Mouse (Mus musculus): ENCODE results near the gene Fgf3. TPM values are rescaled to one million over a fixed set of nuclear protein-coding genes. Genes with fewer than 3 reads are reported as not detected.

The Fgf3 gene
- polyA plus RNA-seq, 1 experiment from 2014 or later: not detected

DNA sequence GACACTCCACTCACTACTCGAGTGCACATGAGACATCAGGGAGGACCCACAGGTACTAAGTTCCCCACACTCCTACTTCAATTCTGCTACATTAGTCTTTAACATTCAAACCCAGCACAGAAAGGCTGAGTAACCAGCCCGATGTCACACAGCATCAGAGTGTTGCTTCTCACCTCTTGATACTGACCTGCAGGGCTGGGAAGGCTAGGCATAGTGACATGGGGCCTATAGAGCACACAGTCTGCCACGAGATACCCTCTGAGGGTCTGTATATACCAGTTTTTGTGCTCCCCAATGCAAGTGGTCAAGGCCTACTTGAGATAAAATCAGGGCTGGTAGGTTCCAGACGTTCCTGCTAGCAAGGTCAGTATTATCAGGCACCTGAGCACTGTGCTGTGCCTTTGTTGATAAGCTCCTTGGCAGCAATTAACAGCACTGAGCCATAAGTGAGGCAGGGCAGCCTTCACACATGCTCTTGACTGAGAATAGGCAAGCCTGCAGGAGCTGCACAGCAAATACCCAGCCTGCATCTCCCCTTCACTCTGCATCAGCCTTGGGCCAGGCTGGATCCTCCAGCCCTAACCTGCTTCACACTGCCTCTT, 29.8 kb upstream of the Fgf3 start:
- H3K9me3 ChIP-seq (ENCODE audit: control insufficient read depth, low read length): no peaks in the 10 kb centered on the region
- 64% methylated on average over 4 of the region's 4 CpGs for WGBS
- no peak overlapping the region for H3K4me2 ChIP-seq (ENCODE audit: low read depth, low read length)
- no peaks in the 10 kb centered on the region for H3K36me3 ChIP-seq (ENCODE audit: control insufficient read depth, insufficient read depth, low read length)
- peaks cover 5% of the 10 kb centered on the region for H3K4me1 ChIP-seq (ENCODE audit: control insufficient read depth, insufficient read depth, low read length)
- H3K9ac ChIP-seq (ENCODE audit: low read depth, low read length): no peak overlapping the region
- H3K27me3 ChIP-seq (replicated peaks; ENCODE audit: control insufficient read depth, insufficient read depth, low read length): no peaks in the 10 kb centered on the region
- no peak overlapping the region for H3K4me3 ChIP-seq (ENCODE audit: low read length)
- no peak overlapping the region for H3K27ac ChIP-seq (ENCODE audit: low read length)
- ATAC-seq: peak; percentile 62

GRCm38 (mm10) chr7:144811521-144811920, 26.4 kb upstream of the Fgf3 start:
- Histone ChIP-seq H3K36me3 (ENCODE audit: control insufficient read depth, insufficient read depth, low read length) (no peaks in the 10 kb centered on the region), H3K4me3 (ENCODE audit: low read length) (no peak overlapping the region), H3K9ac (ENCODE audit: low read depth, low read length) (no peak overlapping the region), H3K9me3 (ENCODE audit: control insufficient read depth, low read length) (no peaks in the 10 kb centered on the region), H3K4me2 (ENCODE audit: low read depth, low read length) (no peak overlapping the region), H3K27ac (ENCODE audit: low read length) (no peak overlapping the region), H3K27me3 (replicated peaks; ENCODE audit: control insufficient read depth, insufficient read depth, low read length) (no peaks in the 10 kb centered on the region), H3K4me1 (ENCODE audit: control insufficient read depth, insufficient read depth, low read length) (peaks cover 5% of the 10 kb centered on the region)
- 34% methylated on average over 4 of the region's 4 CpGs for WGBS
- ATAC-seq: no peak; the same call in 1 of the 2 replicates

DNA sequence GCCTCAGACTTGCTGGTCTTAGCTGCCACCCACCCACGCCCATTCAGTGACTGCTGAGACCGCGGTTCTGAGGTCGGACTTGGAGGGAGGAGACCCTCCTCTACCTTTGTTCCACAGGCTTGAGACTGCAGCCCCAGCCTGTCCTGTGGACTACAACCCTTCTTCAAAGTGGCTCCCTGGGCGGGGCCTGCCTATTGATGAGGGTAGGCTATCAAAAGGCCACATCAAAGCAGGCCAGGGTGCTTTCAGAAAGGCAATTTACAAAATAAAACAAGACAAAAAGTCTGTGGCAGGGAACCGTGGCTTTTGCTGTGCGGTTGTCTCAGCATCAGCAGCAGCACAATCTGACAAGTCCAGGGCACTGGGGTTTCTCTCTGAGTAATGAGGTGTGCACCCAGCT, 16.0 kb upstream of the Fgf3 start:
- WGBS: 49% methylated on average over 7 of the region's 7 CpGs

DNA sequence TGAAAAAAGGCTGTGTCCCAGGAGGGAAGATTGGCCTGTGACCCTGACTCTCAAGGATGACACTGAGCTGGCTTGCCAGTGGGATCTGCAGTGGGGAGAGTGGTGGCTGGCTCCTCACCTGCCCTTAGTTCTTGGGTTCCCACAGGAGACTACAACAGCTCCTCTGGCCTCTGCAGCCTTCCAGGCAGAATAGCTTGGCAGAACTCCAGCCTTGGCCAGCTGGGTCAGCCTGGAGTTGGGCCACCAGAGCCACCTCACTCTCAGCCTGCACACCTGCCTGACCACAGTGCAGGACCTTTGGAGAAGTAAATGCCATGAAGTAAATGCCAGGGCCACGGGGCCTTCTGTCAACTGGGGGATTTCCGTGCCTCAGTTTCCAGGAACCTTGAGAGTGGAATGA, 13.9 kb upstream of the Fgf3 start:
- 0 out of 2 replicates have a peak, but pooled peaks cover 3% of the 10 kb centered on the region for H3K27me3 ChIP-seq (replicated peaks; ENCODE audit: control insufficient read depth, insufficient read depth, low read length)
- H3K36me3 ChIP-seq (ENCODE audit: control insufficient read depth, insufficient read depth, low read length): no peaks in the 10 kb centered on the region
- H3K9me3 ChIP-seq (ENCODE audit: control insufficient read depth, low read length): no peaks in the 10 kb centered on the region
- no peak overlapping the region for H3K9ac ChIP-seq (ENCODE audit: low read depth, low read length)
- no peak overlapping the region for H3K27ac ChIP-seq (ENCODE audit: low read length)
- no peak for ATAC-seq
- 92% methylated on average over 2 of the region's 2 CpGs for WGBS
- no peak overlapping the region for H3K4me3 ChIP-seq (ENCODE audit: low read length)
- no peak overlapping the region for H3K4me2 ChIP-seq (ENCODE audit: low read depth, low read length)
- H3K4me1 ChIP-seq (ENCODE audit: control insufficient read depth, insufficient read depth, low read length): no peaks in the 10 kb centered on the region

More for the DNA sequence above, 16.0 kb upstream of the Fgf3 start:
- H3K27ac ChIP-seq (ENCODE audit: low read length): no peak overlapping the region
- H3K9me3 ChIP-seq (ENCODE audit: control insufficient read depth, low read length): no peaks in the 10 kb centered on the region
- no peak overlapping the region for H3K4me2 ChIP-seq (ENCODE audit: low read depth, low read length)
- H3K27me3 ChIP-seq (replicated peaks; ENCODE audit: control insufficient read depth, insufficient read depth, low read length): no peaks in the 10 kb centered on the region
- no peaks in the 10 kb centered on the region for H3K36me3 ChIP-seq (ENCODE audit: control insufficient read depth, insufficient read depth, low read length)
- no peak overlapping the region for H3K9ac ChIP-seq (ENCODE audit: low read depth, low read length)
- no peaks in the 10 kb centered on the region for H3K4me1 ChIP-seq (ENCODE audit: control insufficient read depth, insufficient read depth, low read length)
- no peak overlapping the region for H3K4me3 ChIP-seq (ENCODE audit: low read length)
- ATAC-seq: no peak

- ATAC-seq: no peak
- Histone ChIP-seq H3K4me2 (ENCODE audit: low read depth, low read length) (no peak overlapping the region), H3K36me3 (ENCODE audit: control insufficient read depth, insufficient read depth, low read length) (no peaks in the 10 kb centered on the region), H3K4me1 (ENCODE audit: control insufficient read depth, insufficient read depth, low read length) (no peaks in the 10 kb centered on the region), H3K9ac (ENCODE audit: low read depth, low read length) (no peak overlapping the region), H3K9me3 (ENCODE audit: control insufficient read depth, low read length) (no peaks in the 10 kb centered on the region), H3K27me3 (replicated peaks; ENCODE audit: control insufficient read depth, insufficient read depth, low read length) (0 out of 2 replicates have a peak, but pooled peaks cover 3% of the 10 kb centered on the region), H3K4me3 (ENCODE audit: low read length) (no peak overlapping the region), H3K27ac (ENCODE audit: low read length) (no peak overlapping the region)
- WGBS: 73% methylated on average over 11 of the region's 11 CpGs
These were observed 9.5 kb upstream of the Fgf3 start for GRCm38 (mm10) chr7:144828369-144828768.

DNA sequence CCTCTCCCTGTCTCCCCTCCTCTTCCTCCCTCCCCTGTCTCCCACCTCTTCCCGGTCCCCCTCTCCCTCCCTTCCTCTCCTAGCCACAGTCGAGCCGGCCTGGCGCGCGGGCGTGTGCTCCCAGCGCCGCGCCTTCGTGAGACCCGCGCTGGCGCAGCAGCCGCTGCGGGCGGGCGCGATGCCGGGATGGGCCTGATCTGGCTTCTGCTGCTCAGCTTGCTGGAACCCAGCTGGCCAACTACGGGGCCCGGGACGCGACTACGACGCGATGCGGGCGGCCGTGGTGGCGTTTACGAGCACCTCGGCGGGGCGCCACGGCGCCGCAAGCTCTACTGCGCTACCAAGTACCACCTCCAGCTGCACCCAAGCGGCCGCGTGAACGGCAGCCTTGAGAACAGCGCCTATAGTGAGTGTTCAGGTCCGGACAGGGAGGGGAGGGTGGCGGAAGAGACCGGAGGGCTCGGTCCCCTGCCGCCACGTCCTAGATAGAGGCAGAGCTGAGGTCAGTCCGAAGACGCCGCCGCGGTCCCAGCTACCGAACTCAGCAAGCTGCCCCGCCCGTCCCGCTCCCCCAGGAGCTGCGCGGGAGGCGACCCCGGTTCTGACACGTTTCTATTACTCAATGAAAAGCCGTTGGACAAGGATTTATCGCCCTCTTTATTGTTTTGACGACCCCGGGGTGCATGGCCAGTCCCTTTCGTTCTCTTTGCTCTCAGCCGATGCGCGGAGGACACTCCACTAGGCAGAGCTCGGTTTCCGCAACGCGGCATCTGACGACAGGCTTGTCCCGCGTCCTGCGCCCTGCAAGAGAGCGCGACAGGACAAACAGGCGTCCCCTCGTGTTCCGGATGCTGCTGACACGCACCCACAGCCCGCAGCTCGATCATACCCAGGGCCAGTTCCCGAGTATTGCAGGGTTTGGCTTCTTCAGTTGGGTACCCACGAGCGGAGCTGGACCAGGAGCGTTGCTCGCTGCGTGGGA, 930 bp downstream of the Fgf3 start:
- Histone ChIP-seq H3K9me3 (ENCODE audit: control insufficient read depth, low read length) (no peaks in the 10 kb centered on the region), H3K4me3 (ENCODE audit: low read length) (peak overlapping the region; percentile 45), H3K4me1 (ENCODE audit: control insufficient read depth, insufficient read depth, low read length) (peaks cover 10% of the 10 kb centered on the region), H3K9ac (ENCODE audit: low read depth, low read length) (no peak overlapping the region), H3K36me3 (ENCODE audit: control insufficient read depth, insufficient read depth, low read length) (no peaks in the 10 kb centered on the region), H3K4me2 (ENCODE audit: low read depth, low read length) (peak overlapping the region; percentile 68), H3K27ac (ENCODE audit: low read length) (no peak overlapping the region), H3K27me3 (replicated peaks; ENCODE audit: control insufficient read depth, insufficient read depth, low read length) (peaks cover 58% of the 10 kb centered on the region)
- ATAC-seq: no peak
- WGBS: under 1% methylated on average over 94 of the region's 94 CpGs

- 30% methylated on average over 4 of the region's 4 CpGs for WGBS
- Histone ChIP-seq H3K27ac (ENCODE audit: low read length) (no peak overlapping the region), H3K4me1 (ENCODE audit: control insufficient read depth, insufficient read depth, low read length) (no peaks in the 10 kb centered on the region), H3K4me3 (ENCODE audit: low read length) (no peak overlapping the region), H3K4me2 (ENCODE audit: low read depth, low read length) (no peak overlapping the region), H3K36me3 (ENCODE audit: control insufficient read depth, insufficient read depth, low read length) (no peaks in the 10 kb centered on the region), H3K9me3 (ENCODE audit: control insufficient read depth, low read length) (no peaks in the 10 kb centered on the region), H3K9ac (ENCODE audit: low read depth, low read length) (no peak overlapping the region), H3K27me3 (replicated peaks; ENCODE audit: control insufficient read depth, insufficient read depth, low read length) (peaks cover 20% of the 10 kb centered on the region; the same call in 1 of the 2 replicates)
- ATAC-seq: no peak
These were observed 8.3 kb downstream of the Fgf3 start for GRCm38 (mm10) chr7:144846158-144846557.

- no peak for ATAC-seq
- no peaks in the 10 kb centered on the region for H3K9me3 ChIP-seq (ENCODE audit: control insufficient read depth, low read length)
- peaks cover 18% of the 10 kb centered on the region; the same call in 1 of the 2 replicates for H3K27me3 ChIP-seq (replicated peaks; ENCODE audit: control insufficient read depth, insufficient read depth, low read length)
- no peaks in the 10 kb centered on the region for H3K36me3 ChIP-seq (ENCODE audit: control insufficient read depth, insufficient read depth, low read length)
- H3K9ac ChIP-seq (ENCODE audit: low read depth, low read length): no peak within 1 kb of the TSS
- no peak within 1 kb of the TSS for H3K27ac ChIP-seq (ENCODE audit: low read length)
- H3K4me3 ChIP-seq (ENCODE audit: low read length): no peak within 1 kb of the TSS
- no peaks in the 10 kb centered on the region for H3K4me1 ChIP-seq (ENCODE audit: control insufficient read depth, insufficient read depth, low read length)
- H3K4me2 ChIP-seq (ENCODE audit: low read depth, low read length): no peak within 1 kb of the TSS
These were observed 9.2 kb downstream of the Fgf3 start, which contains the start of gene Fgf4 for GRCm38 (mm10) chr7:144847067-144847466. Gene Fgf4, plus strand, starts transcription at chr7:144847367.

DNA sequence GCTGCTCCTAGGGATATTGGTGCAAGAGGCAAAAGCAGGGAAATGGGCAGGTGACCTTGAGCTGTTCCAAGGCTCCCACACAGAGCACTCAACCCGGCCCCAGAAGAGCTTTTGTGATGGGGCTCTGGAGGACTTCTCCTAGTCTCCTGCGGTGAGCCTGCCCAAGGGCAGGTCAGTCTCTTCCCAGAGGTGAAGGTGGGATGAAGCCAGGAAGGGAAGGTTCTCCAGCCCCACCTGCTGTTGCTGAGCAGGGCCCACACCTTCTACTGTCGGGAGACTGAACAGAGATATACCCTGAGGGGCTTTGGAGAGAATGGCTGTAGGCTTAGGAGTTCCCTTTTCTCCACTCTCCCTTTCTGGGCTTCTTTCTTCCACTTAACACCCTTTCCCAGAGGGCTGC, 13.4 kb downstream of the Fgf3 start:
- no peak overlapping the region for H3K4me3 ChIP-seq (ENCODE audit: low read length)
- no peaks in the 10 kb centered on the region for H3K4me1 ChIP-seq (ENCODE audit: control insufficient read depth, insufficient read depth, low read length)
- H3K9me3 ChIP-seq (ENCODE audit: control insufficient read depth, low read length): no peaks in the 10 kb centered on the region
- H3K9ac ChIP-seq (ENCODE audit: low read depth, low read length): no peak overlapping the region
- H3K27me3 ChIP-seq (replicated peaks; ENCODE audit: control insufficient read depth, insufficient read depth, low read length): peaks cover 12% of the 10 kb centered on the region; the same call in 1 of the 2 replicates
- ATAC-seq: no peak
- no peak overlapping the region for H3K27ac ChIP-seq (ENCODE audit: low read length)
- WGBS: 65% methylated on average over 3 of the region's 3 CpGs
- no peaks in the 10 kb centered on the region for H3K36me3 ChIP-seq (ENCODE audit: control insufficient read depth, insufficient read depth, low read length)
- H3K4me2 ChIP-seq (ENCODE audit: low read depth, low read length): no peak overlapping the region
